Mouse (Mus musculus) C2C12 (cell line): Measurements from ENCODE around the gene Nipsnap2. TPM values are rescaled to one million over a fixed set of nuclear protein-coding genes. Genes with fewer than 3 reads are reported as not detected.
"Not testable (repeated sequence)": the region's sequence is repeated elsewhere in the genome, so short reads cannot be mapped to it uniquely, and the experiment has no call there.

ENCODE experiments used
- H3K27me3 ChIP-seq: one replicate; pipeline ENCODE4 v1.6.1; 2011; ENCODE audit not compliant: control insufficient read depth, insufficient read depth, insufficient read length
- H3K36me3 ChIP-seq: one replicate; pipeline ENCODE4 v1.6.1; 2011; ENCODE audit not compliant: control insufficient read depth, insufficient read depth
- H3K4me3 ChIP-seq: one replicate; pipeline ENCODE4 v1.5.1; 2011; ENCODE audit warnings: mild to moderate bottlenecking, control low read depth; ENCODE audit not compliant: poor library complexity, insufficient read depth, severe bottlenecking
- H3K79me2 ChIP-seq: one replicate; pipeline ENCODE4 v1.6.1; 2011; ENCODE audit not compliant: control insufficient read depth, insufficient read depth
- H3K79me3 ChIP-seq: one replicate; pipeline ENCODE4 v1.6.1; 2011; ENCODE audit warnings: low read depth, control low read depth
- H3ac ChIP-seq: one replicate; pipeline ENCODE3; 2011; ENCODE audit warnings: low read depth; ENCODE audit not compliant: control insufficient read depth, insufficient read length
- MAX ChIP-seq: IDR thresholded peaks from one replicate; pipeline ENCODE4 v1.6.1; 2011; ENCODE audit warnings: mild to moderate bottlenecking, control low read depth
- USF1 ChIP-seq: IDR thresholded peaks from one replicate; pipeline ENCODE4 v1.6.1; 2011; ENCODE audit warnings: low read depth, mild to moderate bottlenecking, control low read depth, moderate library complexity
- polyA plus RNA-seq: library from polyadenylated mRNA; unstranded; fragments of >200 nt; fragmentation: generic; extraction: Trizol; gene quantifications from one replicate; pipeline ENCODE4 v1.2.1, GENCODE M21; 2012; ENCODE audit warnings: missing spikeins

Gene Nipsnap2
- polyA plus RNA-seq, 1 experiment: 31.9 TPM

- H3ac ChIP-seq: peak within 1 kb of the TSS; percentile 97
- peaks cover 46% of the 10 kb centered on the region for H3K79me3 ChIP-seq
Observed at GRCm38 (mm10) chr5:129786818-129787790, 62.2 kb downstream of the Nipsnap2 start, which contains the start of gene Psph. Psph (minus strand) TSS chr5:129787449.

GRCm38 (mm10) chr5:129787818-129788593 lies 63.1 kb downstream of the Nipsnap2 start:
- TF ChIP-seq USF1: no peak
- no peak for TF ChIP-seq MAX
- Histone ChIP-seq H3K27me3 (no peaks in the 10 kb centered on the region), H3K79me2 (peaks cover 74% of the 10 kb centered on the region), H3K36me3 (peaks cover 51% of the 10 kb centered on the region), H3K4me3 (peak overlapping the region; percentile 93), H3K79me3 (peaks cover 47% of the 10 kb centered on the region), H3ac (peak overlapping the region; percentile 97)

More at GRCm38 (mm10) chr5:129786818-129787790, 62.2 kb downstream of the Nipsnap2 start, which contains the start of gene Psph:
- Histone ChIP-seq H3K27me3 (no peaks in the 10 kb centered on the region), H3K36me3 (peaks cover 42% of the 10 kb centered on the region), H3K79me2 (peaks cover 65% of the 10 kb centered on the region), H3K4me3 (peak within 1 kb of the TSS; percentile 93)
- TF ChIP-seq MAX (peak; percentile 78), USF1 (no peak)

DNA sequence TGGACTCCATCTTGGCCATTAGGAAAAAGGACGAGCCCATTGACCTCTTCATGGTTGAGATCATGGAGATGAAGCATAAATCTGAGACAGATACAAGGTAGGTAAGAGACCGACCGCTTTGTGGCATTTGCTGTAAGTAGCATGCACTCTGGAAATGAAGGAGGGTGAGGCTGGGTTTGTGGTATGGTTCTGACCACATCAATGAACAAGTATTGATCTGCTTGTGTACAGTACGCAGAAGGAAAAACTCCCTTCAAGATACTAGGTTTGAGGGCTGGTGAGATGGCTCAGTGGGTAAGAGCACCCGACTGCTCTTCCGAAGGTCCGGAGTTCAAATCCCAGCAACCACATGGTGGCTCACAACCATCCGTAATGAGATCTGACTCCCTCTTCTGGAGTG lies 65.7 kb downstream of the Nipsnap2 start:
- not testable (repeated sequence) for H3ac ChIP-seq, H3K4me3 ChIP-seq, H3K27me3 ChIP-seq
- Histone ChIP-seq H3K36me3 (peaks cover 66% of the 10 kb centered on the region), H3K79me3 (peaks cover 45% of the 10 kb centered on the region), H3K79me2 (peaks cover 68% of the 10 kb centered on the region)

Other genes with a start within 250 kb of the Nipsnap2 start
- gene Sfswap, start 223.8 kb upstream of the Nipsnap2 start, polyA plus RNA-seq: 29.1 TPM
- 0.26 TPM for gene Mmp17, start 140.9 kb upstream of the Nipsnap2 start, polyA plus RNA-seq
- gene Zfp11, start 55.0 kb upstream of the Nipsnap2 start, polyA plus RNA-seq: 1.2 TPM
- gene Sept14, start 16.6 kb upstream of the Nipsnap2 start, polyA plus RNA-seq: not detected
- 146 TPM for gene Mrps17, start 9.6 kb upstream of the Nipsnap2 start, polyA plus RNA-seq
- 131 TPM for gene Psph, start 62.4 kb downstream of the Nipsnap2 start, polyA plus RNA-seq
- 48.6 TPM for gene Sumf2, start 121.9 kb downstream of the Nipsnap2 start, polyA plus RNA-seq
- 856 TPM for gene Chchd2, start 162.4 kb downstream of the Nipsnap2 start, polyA plus RNA-seq
- gene Zbed5, start 170.7 kb downstream of the Nipsnap2 start, polyA plus RNA-seq: 1.4 TPM
- gene Phkg1, start 173.5 kb downstream of the Nipsnap2 start, polyA plus RNA-seq: 0.15 TPM
- gene Nupr1l, start 183.5 kb downstream of the Nipsnap2 start, polyA plus RNA-seq: 0.28 TPM
- gene Vkorc1l1, start 216.9 kb downstream of the Nipsnap2 start, polyA plus RNA-seq: 16.5 TPM